Mouse (Mus musculus): ENCODE measurements around the gene Heatr6. TPM values are rescaled to one million over a fixed set of nuclear protein-coding genes. Genes with fewer than 3 reads are reported as not detected.

Heatr6 gene
- polyA plus RNA-seq, 1 experiment, result 6.4 TPM

DNA sequence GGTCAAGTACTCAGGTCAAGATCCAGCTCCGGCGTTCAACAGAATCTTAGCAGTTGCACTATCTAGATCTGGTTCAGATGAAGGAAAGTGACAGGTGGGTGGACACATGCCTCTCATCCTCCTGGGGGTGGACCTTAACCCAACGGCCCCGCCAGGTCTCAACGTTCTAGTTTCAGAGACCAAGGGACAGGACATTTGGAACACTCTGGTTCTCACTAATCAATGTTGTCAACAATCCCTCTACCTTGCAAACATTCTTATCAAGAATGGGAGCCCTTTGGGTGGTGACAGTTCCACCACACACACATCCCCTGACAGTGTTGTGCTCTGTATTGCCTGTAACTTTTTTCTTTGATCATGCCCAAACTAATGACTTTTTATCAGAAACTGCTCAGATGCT is 11.7 kb upstream of the Heatr6 start:
- no peak for TF ChIP-seq GATA1 (IDR thresholded peaks at IDR 0.05; ENCODE audit: low read length)

DNA sequence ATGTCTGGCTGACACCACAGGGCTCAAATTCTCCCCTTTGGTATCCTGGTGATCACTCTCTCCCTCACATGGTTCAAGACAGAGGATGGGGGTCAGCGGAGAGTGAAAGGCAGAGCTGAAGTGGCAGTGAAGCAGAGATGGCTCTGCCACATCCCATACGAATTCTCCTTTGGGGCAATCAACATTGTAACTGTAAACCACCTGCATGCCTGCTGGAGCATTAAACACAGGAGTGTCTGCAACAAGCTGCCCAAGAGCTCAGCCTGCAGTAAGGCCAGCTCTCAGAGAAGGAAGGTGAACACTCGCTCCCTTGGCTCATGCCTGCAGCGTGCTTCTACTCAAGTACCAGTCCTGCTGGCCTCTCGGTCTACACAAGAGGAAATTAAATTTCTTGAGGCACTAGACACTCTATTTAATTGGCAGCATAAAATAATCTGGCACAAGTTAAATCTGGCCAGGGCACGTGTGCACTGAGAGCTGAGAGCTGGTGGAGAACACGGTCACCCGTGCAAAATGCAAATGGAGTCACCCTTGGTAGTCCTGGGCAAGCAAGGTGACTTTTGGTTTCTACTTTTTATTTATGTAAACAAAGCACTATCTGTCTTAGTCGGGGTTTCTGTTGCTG is 10.7 kb upstream of the Heatr6 start:
- TF ChIP-seq GATA1 (IDR thresholded peaks at IDR 0.05; ENCODE audit: low read length), result no peak

DNA sequence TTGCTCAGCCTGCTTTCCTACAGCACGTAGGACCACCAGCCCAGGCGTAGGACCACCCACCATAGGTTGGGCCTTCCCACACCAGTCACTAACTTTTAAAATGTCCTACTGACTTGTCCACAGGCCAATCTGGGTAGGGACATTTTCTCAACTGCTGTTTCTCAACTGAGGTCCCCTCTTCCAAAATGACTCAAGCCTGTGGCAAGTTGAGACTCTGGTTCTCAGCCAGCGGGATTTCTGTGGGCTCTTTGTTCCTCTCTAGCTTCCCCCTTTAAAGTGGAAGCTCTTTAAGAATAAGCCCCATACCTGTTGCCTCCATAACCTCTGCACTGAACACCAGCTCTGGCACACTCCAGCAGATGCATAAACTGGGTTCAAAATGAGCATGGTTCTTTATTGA is 10.0 kb upstream of the Heatr6 start:
- TF ChIP-seq GATA1 (IDR thresholded peaks at IDR 0.05; ENCODE audit: low read length), result no peak

DNA sequence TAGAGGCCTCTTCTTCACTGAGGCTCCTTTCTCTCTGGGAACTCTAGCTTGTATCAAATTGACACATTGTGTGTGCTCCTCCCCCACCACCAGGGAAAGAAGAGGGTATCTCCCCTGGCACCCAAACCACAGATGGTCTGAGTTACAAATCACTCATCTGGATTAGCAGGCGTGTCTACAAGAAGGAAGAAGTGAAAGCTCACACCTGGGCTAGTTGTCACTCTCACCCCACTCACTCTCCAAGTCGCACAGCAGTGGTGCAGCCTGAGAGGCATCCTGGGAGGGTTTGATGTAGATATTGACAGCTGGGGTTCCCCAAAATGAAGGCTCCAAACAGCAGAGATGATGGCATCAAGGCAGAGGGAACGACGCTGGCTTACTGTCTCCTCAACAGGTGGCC is 7.3 kb upstream of the Heatr6 start:
- no peak for TF ChIP-seq GATA1 (IDR thresholded peaks at IDR 0.05; ENCODE audit: low read length)

DNA sequence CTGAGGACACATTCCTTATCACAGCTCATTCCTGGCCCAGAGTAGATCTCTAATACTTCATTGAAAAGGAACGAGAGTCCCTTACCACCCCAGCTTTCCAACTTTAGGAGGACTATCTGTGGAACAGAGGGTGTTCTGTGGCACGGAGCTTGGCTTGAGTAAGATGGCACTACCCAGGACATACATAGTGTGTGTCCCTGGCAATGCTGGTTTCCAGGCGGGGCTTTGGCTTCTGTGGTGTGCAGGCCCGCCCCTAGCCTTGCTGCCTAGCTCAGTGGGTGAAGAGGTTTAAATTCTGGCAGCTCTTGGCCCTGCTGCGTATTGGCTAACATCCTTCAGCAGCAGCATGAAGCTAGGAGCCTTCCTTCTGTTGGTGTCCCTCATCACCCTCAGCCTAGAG is 6.8 kb upstream of the Heatr6 start, which contains the start of gene Wfdc21:
Gene Wfdc21, plus strand, starts transcription at position 260 of the 400 bp plus-strand sequence.
- no peak for TF ChIP-seq GATA1 (IDR thresholded peaks at IDR 0.05; ENCODE audit: low read length)

DNA sequence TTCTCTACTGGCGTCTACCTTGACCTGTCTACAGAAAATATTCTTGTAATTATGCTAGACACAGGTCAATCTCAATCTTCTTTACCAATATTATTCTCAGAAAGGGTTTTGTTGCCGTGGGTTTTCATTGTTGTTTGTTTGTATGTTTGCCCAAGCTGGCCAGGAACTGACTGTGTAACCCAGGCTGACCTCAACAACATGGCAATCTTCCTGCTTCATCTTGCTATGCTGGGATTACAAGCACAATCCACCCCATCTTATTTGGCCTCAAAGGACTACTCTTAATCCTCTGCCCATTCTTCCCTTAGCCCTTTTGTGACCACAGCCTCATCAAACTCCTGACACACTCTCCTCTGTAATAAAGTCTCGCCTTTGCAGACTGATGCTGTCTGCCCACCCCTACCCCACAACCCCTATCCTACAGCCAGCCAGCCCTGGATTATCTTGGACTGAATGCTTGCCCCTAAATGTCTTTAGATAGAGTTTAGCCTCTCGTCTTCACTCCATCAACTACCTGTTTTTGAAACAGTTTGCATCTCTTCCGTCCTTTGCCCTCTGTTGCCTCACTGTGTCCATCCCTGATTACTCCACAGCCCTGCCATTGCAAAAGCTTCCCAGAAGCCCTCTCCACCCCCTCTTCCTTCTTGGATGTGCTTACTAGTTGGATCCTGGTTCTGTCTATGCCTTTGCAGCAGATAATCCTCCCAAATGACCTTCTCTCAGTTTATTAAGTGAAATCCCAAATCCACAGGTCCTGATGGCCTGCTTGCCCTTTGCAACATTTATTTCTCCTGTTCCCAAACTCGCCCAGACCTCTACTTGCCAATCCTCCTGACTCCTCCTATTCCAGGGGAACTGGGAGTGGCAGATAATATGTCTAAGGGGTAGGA is 5.9 kb upstream of the Heatr6 start:
- no peak for TF ChIP-seq GATA1 (IDR thresholded peaks at IDR 0.05; ENCODE audit: low read length)

DNA sequence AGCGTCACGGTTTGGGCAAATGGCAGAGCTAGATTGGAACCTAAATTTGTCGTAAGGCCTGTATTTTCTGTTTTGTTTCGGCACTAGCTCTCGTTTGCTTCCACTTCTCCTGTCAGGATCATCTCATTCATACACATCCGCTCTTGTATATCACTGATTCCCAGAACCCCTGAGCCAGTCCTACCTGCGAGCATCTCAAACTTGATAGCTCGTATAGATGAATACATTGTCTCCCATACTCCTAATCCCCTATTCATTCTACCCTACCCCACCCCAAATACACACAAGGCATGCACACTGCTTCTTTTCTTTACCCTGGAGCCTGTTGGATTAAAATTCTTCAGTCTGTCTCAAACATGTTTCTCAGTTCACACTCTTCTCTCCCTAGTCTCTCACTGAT is 731 bp downstream of the Heatr6 start:
- TF ChIP-seq GATA1 (IDR thresholded peaks at IDR 0.05; ENCODE audit: low read length), result no peak

DNA sequence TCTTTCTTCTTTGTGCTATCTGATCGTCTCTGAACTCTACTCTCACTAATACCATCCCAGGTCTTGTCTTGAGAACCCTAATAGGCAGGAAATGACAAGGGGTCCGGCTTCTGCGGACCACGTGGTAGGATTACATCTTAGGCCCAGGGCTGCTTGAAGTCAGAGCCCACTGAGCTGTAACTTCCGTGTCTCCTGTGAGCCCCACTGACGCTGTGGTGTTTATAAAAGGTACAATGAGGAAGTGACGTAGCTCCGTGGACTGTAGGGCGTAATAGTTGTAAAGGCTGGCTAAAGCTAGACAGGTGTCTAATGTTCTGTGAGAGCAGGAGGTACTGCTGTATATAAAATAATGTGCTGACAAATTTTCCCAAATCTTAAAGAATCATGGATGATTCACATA is 13.8 kb downstream of the Heatr6 start:
- TF ChIP-seq GATA1 (IDR thresholded peaks at IDR 0.05; ENCODE audit: low read length), result no peak

DNA sequence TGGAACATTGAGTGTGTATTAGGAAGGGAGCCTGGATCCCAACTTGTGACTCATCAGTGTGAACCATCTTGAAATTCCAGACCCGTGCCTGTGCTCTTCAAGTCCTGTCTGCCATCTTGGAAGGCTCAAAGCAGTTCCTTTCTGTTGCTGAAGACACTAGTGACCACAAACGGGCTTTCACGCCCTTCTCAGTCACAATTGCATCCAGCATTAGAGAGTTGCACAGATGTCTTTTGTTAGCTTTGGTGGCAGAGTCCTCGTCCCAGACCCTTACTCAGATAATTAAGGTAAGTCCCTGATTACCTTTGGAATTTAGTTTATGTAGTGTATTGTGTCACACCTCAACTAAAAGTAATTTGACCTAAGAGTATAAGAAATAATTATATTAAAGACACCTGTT is 15.5 kb downstream of the Heatr6 start:
- no peak for TF ChIP-seq GATA1 (IDR thresholded peaks at IDR 0.05; ENCODE audit: low read length)

DNA sequence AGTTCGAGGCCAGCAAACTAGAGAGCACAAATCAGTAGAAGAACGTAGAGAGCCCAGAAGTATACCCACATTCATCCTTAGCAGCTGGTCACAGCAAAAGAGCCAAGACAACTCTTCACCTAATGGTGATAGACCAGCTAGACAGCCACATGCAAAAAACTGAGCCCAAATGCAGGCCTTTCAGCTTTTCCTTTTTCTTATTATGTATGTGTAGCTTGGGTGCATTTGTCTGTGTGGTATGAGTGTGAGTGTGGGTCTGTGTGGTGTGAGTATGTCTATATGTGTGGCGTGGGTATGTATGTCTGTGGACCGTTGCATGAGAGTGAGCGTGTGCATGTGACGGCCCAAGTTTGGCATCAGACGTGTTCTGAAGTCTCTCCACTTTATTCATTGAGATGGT is 17.5 kb downstream of the Heatr6 start:
- TF ChIP-seq GATA1 (IDR thresholded peaks at IDR 0.05; ENCODE audit: low read length), result no peak

DNA sequence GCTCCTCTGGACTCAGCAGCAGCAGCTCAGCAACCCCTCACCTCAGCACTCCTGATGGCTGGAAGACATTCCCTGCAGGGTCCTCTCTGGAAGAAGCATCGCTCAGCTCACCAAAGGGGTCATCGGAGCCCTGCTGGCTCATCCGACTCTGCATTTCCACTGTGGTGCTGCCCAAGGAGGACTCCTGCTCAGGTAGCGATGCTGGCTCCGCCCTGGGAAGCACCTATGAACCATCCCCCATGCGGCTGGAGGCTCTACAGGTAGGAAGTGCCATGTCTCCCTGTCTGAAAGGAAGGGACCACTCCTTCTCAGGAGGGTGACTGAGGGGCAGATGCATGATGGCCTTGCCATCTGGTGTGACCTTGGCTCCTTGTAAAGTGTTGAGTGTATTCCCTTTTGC is 18.8 kb downstream of the Heatr6 start:
- TF ChIP-seq GATA1 (IDR thresholded peaks at IDR 0.05; ENCODE audit: low read length), result no peak

DNA sequence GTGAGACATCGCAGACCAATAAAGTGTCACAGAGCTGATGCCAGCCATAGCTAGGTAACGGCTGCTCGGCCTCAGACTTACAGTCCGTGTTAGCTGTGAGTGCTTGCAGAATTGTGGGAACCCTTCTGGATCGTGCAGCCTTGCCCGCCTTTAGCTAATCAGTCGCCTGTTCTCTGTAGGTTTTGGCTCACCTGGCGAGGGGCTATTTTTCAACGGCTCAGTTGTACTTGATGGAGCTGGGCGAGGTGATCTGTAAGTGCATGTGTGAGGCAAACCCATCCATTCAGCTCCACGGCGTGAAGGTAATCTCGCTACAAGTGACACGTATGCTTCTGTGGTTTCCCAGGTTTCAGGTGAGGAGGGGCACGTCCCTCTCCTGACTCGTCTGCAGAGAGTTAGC is 20.2 kb downstream of the Heatr6 start:
- no peak for TF ChIP-seq GATA1 (IDR thresholded peaks at IDR 0.05; ENCODE audit: low read length)

DNA sequence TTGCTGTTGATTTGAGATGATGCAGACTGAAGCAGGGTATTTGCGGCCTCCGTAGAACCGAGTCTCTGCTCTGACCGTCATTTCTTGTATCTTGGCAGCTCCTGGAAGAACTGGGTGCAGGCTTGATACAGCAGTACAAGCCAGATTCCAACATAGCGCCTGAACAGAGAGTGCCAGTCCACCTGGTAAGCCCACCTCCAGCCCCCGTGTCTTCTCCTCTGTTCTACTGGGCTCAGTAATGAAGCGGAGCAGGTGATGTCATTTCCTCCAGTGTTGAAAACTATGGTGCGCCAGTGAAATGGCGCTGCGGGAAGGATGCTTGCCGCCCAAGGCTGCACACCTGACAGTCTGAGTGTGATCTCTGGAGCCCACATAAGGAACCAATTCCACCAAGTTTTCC is 20.8 kb downstream of the Heatr6 start:
- no peak for TF ChIP-seq GATA1 (IDR thresholded peaks at IDR 0.05; ENCODE audit: low read length)

DNA sequence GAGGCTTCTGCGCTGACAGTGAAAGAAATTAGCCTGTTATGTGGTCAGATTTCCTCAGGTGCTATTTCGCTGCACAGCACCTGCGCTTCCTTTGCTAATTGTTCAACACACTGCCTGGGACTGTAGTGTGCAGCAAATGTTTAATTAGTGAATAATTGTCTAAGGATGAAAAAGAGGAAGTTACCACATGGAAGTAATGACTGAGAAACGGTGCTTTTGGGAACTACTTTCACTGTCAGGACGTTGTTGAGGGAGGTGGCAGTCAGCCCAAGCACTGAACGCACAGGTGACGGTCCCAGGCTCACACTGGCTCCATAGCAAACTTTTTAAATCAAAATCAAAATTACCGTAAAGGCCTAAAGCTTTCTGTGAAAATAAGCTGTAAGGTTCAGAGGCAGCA is 23.3 kb downstream of the Heatr6 start:
- TF ChIP-seq GATA1 (IDR thresholded peaks at IDR 0.05; ENCODE audit: low read length), result no peak

DNA sequence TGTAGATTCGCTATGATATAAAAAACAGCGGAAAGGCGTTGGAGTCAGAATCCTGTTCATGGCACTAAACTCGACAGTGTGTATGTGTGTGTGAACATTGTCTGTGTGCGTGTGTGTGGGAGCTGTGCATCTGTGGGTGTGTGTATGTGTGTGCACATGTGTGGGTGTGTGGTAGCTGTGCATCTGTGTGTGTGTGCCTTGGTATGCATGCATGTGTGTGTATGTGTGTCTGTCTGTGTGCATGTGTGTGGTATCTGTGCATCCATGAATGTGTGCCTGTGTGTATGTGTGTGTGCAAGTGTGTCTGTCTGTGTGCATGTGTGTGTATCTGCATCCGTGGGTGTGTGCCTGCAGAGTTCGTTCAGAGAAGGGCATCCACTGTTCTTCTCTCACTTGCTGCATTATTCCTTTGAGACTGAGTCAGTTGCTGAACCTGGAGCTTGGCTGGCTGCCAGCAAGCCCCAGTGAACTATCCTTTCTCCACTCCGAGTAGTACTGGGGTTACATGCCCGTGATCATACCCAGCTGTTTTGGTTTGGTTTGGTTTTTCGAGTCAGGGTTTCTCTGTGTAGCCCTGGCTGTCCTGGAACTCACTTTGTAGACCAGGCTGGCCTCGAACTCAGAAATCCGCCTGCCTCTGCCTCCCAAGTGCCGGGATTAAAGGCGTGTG is 30.6 kb downstream of the Heatr6 start:
- no peak for TF ChIP-seq GATA1 (IDR thresholded peaks at IDR 0.05; ENCODE audit: low read length)

DNA sequence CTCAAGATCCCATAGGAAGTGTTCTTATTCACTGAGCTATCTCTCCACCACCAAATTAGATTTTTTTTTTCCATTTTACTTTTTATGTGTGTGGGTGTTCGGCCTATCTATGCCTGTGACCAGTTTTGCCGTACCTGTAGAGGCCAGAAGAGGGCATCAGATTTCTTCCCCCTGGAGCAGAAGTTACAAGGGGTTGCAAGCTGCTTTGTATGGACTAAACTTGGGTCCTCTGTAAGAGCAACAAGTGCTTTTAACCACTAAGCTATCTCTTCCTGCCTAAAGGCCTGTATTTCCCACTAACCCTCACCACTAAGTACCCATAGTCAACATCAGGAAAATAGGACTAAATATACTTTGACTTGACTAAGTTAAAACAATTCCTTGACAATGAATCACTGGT is 31.2 kb downstream of the Heatr6 start:
- TF ChIP-seq GATA1 (IDR thresholded peaks at IDR 0.05; ENCODE audit: low read length), result no peak

Data from G1E-ER4 (cell line).